Mouse (Mus musculus) thymus, postnatal 14 days (tissue): ENCODE results near the gene Csk.
A peak's percentile ranks its signal among the peaks of the same experiment; 100 is the strongest.

ENCODE experiments used
- DNase-seq: peaks from one replicate; pipeline ENCODE4 v3.0.0; 2021

Gene Csk

GRCm38 (mm10) chr9:57653283-57653682 is at the start of gene Csk:
Gene Csk, minus strand, starts transcription at chr9:57653631.
- no peak for DNase-seq

- no peak for DNase-seq
These were observed 45.2 kb upstream of the Csk start for GRCm38 (mm10) chr9:57698466-57699150.

- no peak for DNase-seq
These were observed 43.9 kb upstream of the Csk start for GRCm38 (mm10) chr9:57697380-57697779.

- DNase-seq = peak; percentile 22
These were observed 43.2 kb upstream of the Csk start for GRCm38 (mm10) chr9:57696380-57697285.

GRCm38 (mm10) chr9:57694108-57694507 is 40.7 kb upstream of the Csk start:
- DNase-seq = no peak

GRCm38 (mm10) chr9:57688606-57689005 is 35.2 kb upstream of the Csk start:
- no peak for DNase-seq

- peak; percentile 49 for DNase-seq
These were observed 34.7 kb upstream of the Csk start for GRCm38 (mm10) chr9:57688158-57688557.

- DNase-seq = no peak
These were observed 34.3 kb upstream of the Csk start, which contains the start of gene Cyp1a1 for GRCm38 (mm10) chr9:57687751-57688150. Gene Cyp1a1, plus strand, starts transcription at chr9:57687928.

- no peak for DNase-seq
These were observed 32.6 kb upstream of the Csk start for GRCm38 (mm10) chr9:57686011-57686410.

GRCm38 (mm10) chr9:57683520-57683919 is 30.1 kb upstream of the Csk start, which contains the start of gene Cyp1a2:
Gene Cyp1a2, minus strand, starts transcription at chr9:57683703.
- no peak for DNase-seq

- DNase-seq = no peak
These were observed 28.0 kb upstream of the Csk start for GRCm38 (mm10) chr9:57681411-57681810.

GRCm38 (mm10) chr9:57671500-57671899 is 18.1 kb upstream of the Csk start:
- no peak for DNase-seq

GRCm38 (mm10) chr9:57671037-57671436 is 17.6 kb upstream of the Csk start:
- no peak for DNase-seq

- DNase-seq = no peak
These were observed 16.1 kb upstream of the Csk start for GRCm38 (mm10) chr9:57669566-57669965.

GRCm38 (mm10) chr9:57668277-57668676 is 14.8 kb upstream of the Csk start:
- no peak for DNase-seq

- no peak for DNase-seq
These were observed 14.4 kb upstream of the Csk start for GRCm38 (mm10) chr9:57667817-57668216.

GRCm38 (mm10) chr9:57667136-57667535 is 13.7 kb upstream of the Csk start:
- peak; percentile 67 for DNase-seq

- peak; percentile 58 for DNase-seq
These were observed 13.1 kb upstream of the Csk start for GRCm38 (mm10) chr9:57666536-57666935.

GRCm38 (mm10) chr9:57664616-57665015 is 11.2 kb upstream of the Csk start:
- no peak for DNase-seq

GRCm38 (mm10) chr9:57661552-57661951 is 8.1 kb upstream of the Csk start:
- no peak for DNase-seq

- peak; percentile 21 for DNase-seq
These were observed 7.1 kb upstream of the Csk start for GRCm38 (mm10) chr9:57660501-57660900.

GRCm38 (mm10) chr9:57659774-57660173 is 6.3 kb upstream of the Csk start:
- DNase-seq = peak; percentile 85

- DNase-seq = no peak
These were observed 5.5 kb upstream of the Csk start for GRCm38 (mm10) chr9:57658970-57659369.

- peak; percentile 19 for DNase-seq
These were observed 4.4 kb upstream of the Csk start for GRCm38 (mm10) chr9:57657843-57658242.
